Mouse (Mus musculus) activated CD4-positive, CD25-positive, alpha-beta regulatory T cell, adult 9 weeks (primary cell): ENCODE measurements around the gene Inpp5a. TPM values are rescaled to one million over a fixed set of nuclear protein-coding genes. Genes with fewer than 3 reads are reported as not detected.

Experiments used
- polyA plus RNA-seq: library from polyadenylated mRNA; unstranded; fragments of 100-300 nt; shearing (Covaris generic); gene quantifications from one replicate; pipeline ENCODE4 v1.2.1, GENCODE M21; 2017

Gene Inpp5a
- polyA plus RNA-seq, result 12.5 TPM

DNA sequence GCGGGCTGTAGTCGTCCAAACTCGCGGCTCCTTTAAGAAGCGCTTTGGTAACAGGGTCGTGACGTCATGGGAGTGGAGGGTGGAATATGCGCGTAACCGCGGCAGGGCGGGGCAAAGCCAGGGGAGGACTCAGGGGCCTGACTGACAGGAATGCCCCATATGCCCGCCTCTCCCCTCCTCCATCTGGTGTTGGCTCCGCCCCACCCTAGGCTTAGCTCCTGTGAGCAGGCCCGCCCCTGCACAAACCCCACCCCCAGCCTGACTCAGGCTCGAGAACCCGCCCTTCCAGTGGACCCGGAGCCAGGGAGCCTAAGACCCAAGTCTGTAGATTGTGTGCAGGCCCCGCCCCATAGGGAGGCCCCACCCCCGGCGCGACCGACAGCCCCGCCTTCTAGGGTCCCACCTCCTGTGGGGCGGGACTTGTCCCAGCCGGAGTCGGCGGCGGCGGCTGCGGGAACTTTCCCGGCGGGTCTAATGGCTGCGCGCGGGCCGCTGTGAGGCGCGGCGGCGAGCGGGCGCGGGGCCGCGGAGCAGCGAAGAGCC is at the start of gene Inpp5a:
Gene Inpp5a (plus strand): TSS at position 440 of the 543 bp plus-strand sequence.

DNA sequence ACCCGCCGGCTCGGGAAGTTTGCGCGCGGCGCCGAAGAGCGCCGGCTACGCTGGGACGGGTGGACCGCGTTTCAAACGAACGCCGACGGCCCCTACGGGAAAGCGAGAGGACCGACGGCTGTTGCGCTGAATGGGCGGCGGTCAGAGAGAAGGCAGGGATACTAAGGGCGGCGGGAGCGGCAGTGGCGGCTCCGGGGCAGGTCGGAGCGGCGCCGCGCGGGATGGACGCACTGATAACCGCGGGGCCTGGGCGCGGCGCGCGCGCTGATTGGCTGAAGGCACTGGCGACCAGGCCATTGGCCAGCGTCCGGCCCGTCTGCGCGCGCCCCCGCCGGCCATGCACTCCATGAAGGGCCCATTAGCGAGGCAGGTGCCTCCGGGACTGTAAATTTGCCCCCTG is 193.7 kb downstream of the Inpp5a start, which contains the start of gene Nkx6-2:
Gene Nkx6-2 (minus strand): TSS at position 203 of the 400 bp plus-strand sequence.

Other genes starting within 250 kb of the Inpp5a start
- 1.2 TPM for gene Lrrc27, start 176.1 kb upstream of the Inpp5a start, polyA plus RNA-seq
- 0.53 TPM for gene Stk32c, start 175.8 kb upstream of the Inpp5a start, polyA plus RNA-seq
- 2.1 TPM for gene Pwwp2b, start 140.6 kb upstream of the Inpp5a start, polyA plus RNA-seq
- gene Nkx6-2, start 193.7 kb downstream of the Inpp5a start, polyA plus RNA-seq, result not detected